Mouse (Mus musculus): Measurements from ENCODE around the gene P2ry14. TPM values are rescaled to one million over a fixed set of nuclear protein-coding genes. Genes with fewer than 3 reads are reported as not detected.
A peak's percentile ranks its signal among the peaks of the same experiment; 100 is the strongest.
"Not testable (repeated sequence)": the region's sequence is repeated elsewhere in the genome, so short reads cannot be mapped to it uniquely, and the experiment has no call there.

Gene P2ry14
- polyA plus RNA-seq, 1 experiment from 2014 or later, result 2.5 TPM

DNA sequence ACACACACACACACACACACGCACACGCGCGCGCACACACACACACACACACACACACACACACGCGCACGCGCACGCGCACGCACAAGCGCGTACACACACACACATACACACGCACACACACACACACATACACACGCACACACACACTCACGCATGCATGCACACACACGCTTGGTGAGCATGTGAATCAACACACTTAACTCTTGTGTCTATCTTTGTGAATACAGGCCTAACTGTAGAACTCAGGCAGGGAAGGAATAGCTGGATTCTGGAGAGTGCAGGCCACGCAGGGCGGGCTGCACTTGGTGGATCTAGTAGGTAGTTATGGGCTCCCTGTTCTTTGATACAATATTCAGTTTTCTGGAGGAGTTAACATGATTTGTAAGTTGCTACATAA, 24.7 kb downstream of the P2ry14 start:
- Histone ChIP-seq H3K4me1 (replicated peaks) (peaks cover 25% of the 10 kb centered on the region), H3K4me3 (no peak overlapping the region)
- ATAC-seq (replicated peaks; ENCODE audit: insufficient number of reproducible peaks, insufficient read depth, low FRiP score, low read depth), result no peak

DNA sequence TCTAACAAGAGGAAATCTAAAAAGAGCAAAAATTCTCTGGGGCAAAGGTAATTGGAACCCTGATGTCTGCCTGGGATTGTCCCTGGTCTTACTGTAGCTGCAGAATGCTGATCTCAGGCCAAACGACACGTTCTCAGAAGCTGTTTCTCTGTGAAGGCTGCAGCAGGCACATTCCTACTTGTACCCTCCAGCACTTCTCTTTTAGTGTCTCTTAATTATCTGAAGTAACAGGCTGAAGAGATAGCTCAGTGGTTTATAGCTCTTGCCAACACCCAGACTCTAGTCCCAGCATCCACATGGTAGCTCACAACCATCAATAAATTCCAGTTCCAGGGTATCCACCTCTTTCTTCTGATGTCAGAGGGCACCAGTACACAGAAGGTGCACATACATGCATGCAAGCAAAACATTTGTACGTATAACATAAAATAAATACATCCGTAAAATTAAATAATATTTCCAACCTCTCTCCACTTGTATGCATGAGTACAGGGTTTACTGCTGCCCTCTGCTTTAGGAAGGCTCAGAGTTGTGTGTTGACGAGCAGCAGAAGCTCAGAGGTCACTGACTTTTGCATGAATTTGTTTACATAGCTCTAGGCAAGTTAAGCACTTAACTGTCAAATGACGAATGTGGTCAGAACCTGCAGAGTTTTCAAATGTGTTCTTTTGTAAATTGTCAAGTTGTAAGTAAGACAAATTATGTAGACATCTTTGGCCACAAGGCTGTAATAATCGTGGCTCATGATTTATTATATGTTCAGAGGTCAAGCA, 27.4 kb downstream of the P2ry14 start:
- Histone ChIP-seq H3K4me1 (replicated peaks) (peaks cover 22% of the 10 kb centered on the region), H3K9me3 (replicated peaks) (no peaks in the 10 kb centered on the region), H3K27ac (no peak overlapping the region), H3K9ac (no peak overlapping the region), H3K4me2 (no peak overlapping the region), H3K4me3 (no peak overlapping the region), H3K36me3 (no peaks in the 10 kb centered on the region), H3K27me3 (no peaks in the 10 kb centered on the region)
- 58% methylated on average over 7 of the region's 7 CpGs for WGBS
- ATAC-seq (replicated peaks; ENCODE audit: insufficient number of reproducible peaks, insufficient read depth, low FRiP score, low read depth), result no peak; the same call in 1 of the 2 replicates

More for the DNA sequence above, 24.7 kb downstream of the P2ry14 start:
- Histone ChIP-seq H3K9me3 (replicated peaks) (no peaks in the 10 kb centered on the region), H3K4me2 (no peak overlapping the region), H3K27ac (no peak overlapping the region), H3K9ac (no peak overlapping the region), H3K27me3 (no peaks in the 10 kb centered on the region), H3K36me3 (no peaks in the 10 kb centered on the region)
- WGBS, result 83% methylated on average over 20 of the region's 20 CpGs

DNA sequence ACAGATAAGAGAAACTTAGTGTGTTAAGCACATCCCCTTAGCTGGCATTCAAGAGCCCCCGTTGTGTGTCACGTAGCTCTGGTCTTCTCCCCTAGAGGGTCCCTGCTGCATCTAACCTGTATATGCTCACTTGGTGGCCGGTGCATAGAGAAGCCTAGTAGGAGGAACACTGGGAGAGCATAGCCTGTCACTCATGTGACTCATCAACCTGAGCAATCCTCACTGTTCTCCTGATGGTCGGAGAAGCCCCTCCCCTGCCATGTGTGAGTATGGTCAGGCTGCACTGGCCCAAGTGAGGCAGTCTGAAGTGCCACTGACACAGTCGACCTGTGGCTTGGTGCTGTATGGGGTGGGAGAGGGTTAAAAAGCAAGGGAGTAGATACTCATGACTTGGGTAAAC, 28.4 kb downstream of the P2ry14 start:
- no peak overlapping the region for H3K27ac ChIP-seq
- H3K4me2 ChIP-seq, result no peak overlapping the region
- H3K4me3 ChIP-seq, result no peak overlapping the region
- no peak for ATAC-seq (replicated peaks; ENCODE audit: insufficient number of reproducible peaks, insufficient read depth, low FRiP score, low read depth)
- no peaks in the 10 kb centered on the region for H3K9me3 ChIP-seq (replicated peaks)
- H3K36me3 ChIP-seq, result no peaks in the 10 kb centered on the region
- 53% methylated on average over 5 of the region's 5 CpGs for WGBS
- H3K4me1 ChIP-seq (replicated peaks), result peaks cover 19% of the 10 kb centered on the region
- no peaks in the 10 kb centered on the region for H3K27me3 ChIP-seq
- no peak overlapping the region for H3K9ac ChIP-seq

DNA sequence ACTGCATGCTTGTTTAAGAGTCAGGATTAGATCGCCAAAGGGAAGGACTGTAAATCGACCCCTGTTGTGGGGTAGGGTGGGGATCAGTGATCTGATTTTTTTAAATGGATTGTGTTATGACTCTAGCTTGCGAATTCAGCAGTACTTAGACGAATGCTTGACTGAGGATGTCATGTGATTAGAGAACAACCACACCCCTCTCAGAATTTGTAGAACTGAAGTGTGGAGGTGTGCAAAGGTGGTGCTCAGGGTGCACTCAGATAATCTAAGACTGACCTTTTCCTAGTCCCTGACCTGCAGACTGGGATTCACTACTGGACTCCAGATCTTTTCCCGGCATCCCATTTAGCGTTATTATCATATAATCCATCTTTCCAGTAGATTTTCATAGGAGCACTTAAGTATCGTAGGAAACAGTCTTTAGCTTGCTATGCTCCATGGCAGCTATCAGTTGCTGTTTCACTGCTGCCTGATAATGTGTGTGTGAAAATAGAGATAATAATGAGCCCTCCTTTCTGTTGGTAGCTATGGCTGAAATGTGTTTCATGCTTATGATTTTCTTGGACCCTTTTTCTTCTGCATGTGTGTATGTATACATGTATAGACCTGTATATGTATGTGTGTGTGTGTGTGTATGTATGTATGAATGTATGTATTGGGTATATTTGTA, 31.5 kb downstream of the P2ry14 start:
- 58% methylated on average over 7 of the region's 7 CpGs for WGBS
- H3K27me3 ChIP-seq, result no peaks in the 10 kb centered on the region
- H3K9me3 ChIP-seq (replicated peaks), result no peaks in the 10 kb centered on the region
- no peak overlapping the region for H3K4me2 ChIP-seq
- no peak overlapping the region for H3K27ac ChIP-seq
- H3K36me3 ChIP-seq, result no peaks in the 10 kb centered on the region
- H3K4me3 ChIP-seq, result no peak overlapping the region
- peaks cover 19% of the 10 kb centered on the region for H3K4me1 ChIP-seq (replicated peaks)
- H3K9ac ChIP-seq, result no peak overlapping the region
- ATAC-seq (replicated peaks; ENCODE audit: insufficient number of reproducible peaks, insufficient read depth, low FRiP score, low read depth), result no peak

DNA sequence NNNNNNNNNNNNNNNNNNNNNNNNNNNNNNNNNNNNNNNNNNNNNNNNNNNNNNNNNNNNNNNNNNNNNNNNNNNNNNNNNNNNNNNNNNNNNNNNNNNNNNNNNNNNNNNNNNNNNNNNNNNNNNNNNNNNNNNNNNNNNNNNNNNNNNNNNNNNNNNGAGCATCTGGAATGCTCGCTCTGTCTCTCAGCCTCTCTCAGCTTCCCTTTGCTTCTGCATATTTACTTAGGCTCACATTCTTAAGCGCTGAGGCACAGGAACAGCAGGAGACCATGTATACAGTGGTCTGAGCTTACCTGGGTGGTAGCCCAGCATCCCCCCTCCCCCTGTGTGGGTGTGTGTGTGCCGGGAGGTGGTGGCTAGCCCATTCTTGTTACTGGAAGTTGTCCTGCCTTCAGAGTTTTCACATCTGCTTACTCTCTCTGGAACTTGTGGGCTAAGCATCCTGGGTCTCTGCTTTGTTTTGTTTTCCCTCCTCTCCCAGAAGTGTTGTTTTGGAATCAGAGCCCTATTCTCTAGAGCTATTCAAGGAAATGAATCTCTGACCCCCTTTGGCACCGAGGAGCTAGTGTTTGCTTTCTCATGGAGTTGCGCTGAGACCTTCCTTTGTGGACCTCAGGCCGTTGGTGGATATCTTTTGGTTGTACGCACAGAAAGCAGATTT, 32.2 kb downstream of the P2ry14 start:
- peak overlapping the region; percentile 40; the same call in 1 of the 2 replicates for H3K27ac ChIP-seq
- ATAC-seq (replicated peaks; ENCODE audit: insufficient number of reproducible peaks, insufficient read depth, low FRiP score, low read depth), result no peak
- H3K27me3 ChIP-seq, result no peaks in the 10 kb centered on the region
- H3K9ac ChIP-seq, result no peak overlapping the region
- H3K9me3 ChIP-seq (replicated peaks), result no peaks in the 10 kb centered on the region
- 41% methylated on average over 7 of the region's 7 CpGs for WGBS
- peaks cover 18% of the 10 kb centered on the region for H3K4me1 ChIP-seq (replicated peaks)
- no peak overlapping the region for H3K4me3 ChIP-seq
- H3K4me2 ChIP-seq, result no peak overlapping the region
- H3K36me3 ChIP-seq, result no peaks in the 10 kb centered on the region

DNA sequence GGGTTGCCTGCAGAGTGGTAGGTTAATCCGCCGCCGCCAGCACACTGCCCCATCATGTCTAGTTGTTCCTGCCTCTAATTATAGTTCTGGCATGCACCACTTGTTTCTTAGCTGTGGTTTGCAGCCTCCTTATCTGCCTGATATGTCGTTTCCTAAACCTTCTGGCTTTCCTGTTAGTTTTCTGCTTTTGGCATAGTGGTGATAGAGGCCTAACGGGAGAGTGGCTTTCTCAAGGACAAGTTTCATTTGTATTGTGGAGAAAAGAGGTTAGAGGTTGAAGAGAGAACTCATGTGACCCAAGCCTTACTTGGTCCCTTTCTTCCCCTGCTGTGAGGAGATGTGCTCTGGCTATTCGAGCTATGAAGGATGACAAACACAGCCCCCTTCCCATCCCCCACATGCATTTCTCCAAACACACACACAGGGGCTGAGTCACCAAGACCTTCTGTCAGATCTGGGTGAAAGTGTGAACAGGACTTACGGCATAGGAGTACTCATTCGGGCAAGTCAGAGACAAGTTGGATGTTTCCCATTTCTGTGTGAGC, 39.4 kb downstream of the P2ry14 start:
- no peaks in the 10 kb centered on the region for H3K36me3 ChIP-seq
- WGBS, result 11% methylated on average over 8 of the region's 8 CpGs
- peak overlapping the region; percentile 84 for H3K27ac ChIP-seq
- no peak overlapping the region for H3K9ac ChIP-seq
- H3K4me3 ChIP-seq, result no peak overlapping the region
- peak overlapping the region; percentile 21; the same call in 1 of the 2 replicates for H3K4me2 ChIP-seq
- no peaks in the 10 kb centered on the region for H3K27me3 ChIP-seq
- peak; percentile 81 for ATAC-seq (replicated peaks; ENCODE audit: insufficient number of reproducible peaks, insufficient read depth, low FRiP score, low read depth)
- no peaks in the 10 kb centered on the region for H3K9me3 ChIP-seq (replicated peaks)
- H3K4me1 ChIP-seq (replicated peaks), result peaks cover 14% of the 10 kb centered on the region

DNA sequence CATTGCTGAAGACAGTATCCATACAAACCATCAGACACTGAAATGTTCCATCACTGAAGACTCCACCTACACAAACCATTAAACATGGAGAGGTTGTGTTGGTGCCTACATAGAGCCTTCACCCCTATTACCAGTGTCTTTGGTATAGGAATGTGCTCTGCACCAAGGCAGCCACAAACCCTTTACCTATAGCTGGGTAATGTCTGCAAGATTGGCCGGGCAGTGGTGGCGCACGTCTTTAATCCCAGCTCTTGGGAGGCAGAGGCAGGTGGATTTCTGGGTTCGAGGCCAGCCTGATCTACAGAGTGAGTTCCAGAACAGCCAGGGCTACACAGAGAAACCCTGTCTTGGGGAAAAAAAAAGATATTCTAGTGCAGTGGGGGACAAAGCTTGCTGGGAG, 40.1 kb downstream of the P2ry14 start:
- H3K4me1 ChIP-seq (replicated peaks), result peaks cover 14% of the 10 kb centered on the region
- not testable (repeated sequence) for H3K36me3 ChIP-seq; H3K4me3 ChIP-seq; ATAC-seq (replicated peaks; ENCODE audit: insufficient number of reproducible peaks, insufficient read depth, low FRiP score, low read depth); H3K9me3 ChIP-seq (replicated peaks); H3K9ac ChIP-seq; H3K27me3 ChIP-seq; H3K4me2 ChIP-seq
- WGBS, result 91% methylated on average over 4 of the region's 4 CpGs
- peak overlapping the region; percentile 84 for H3K27ac ChIP-seq

DNA sequence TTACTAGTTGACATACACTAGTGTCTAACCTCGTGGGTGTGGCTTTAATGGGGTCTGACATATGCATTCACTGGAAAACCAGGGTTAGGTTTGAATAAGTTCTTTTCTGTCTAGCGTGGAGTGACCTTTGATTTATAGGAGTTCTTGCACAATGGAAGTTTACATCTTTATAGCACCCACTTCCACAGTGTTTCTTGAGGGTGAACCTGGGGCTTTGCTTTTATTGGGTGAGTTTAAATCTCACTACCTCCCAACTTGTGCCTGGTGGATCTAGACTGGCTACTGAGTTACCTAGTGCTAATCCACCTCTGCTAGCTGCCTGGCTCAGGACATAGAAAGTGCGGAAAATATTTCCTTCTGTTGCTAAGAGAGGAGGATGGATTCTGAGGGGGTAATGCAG, 41.5 kb downstream of the P2ry14 start:
- Histone ChIP-seq H3K4me2 (no peak overlapping the region), H3K27me3 (no peaks in the 10 kb centered on the region), H3K4me3 (no peak overlapping the region), H3K9ac (no peak overlapping the region), H3K36me3 (no peaks in the 10 kb centered on the region), H3K27ac (no peak overlapping the region), H3K4me1 (replicated peaks) (peaks cover 14% of the 10 kb centered on the region), H3K9me3 (replicated peaks) (no peaks in the 10 kb centered on the region)
- ATAC-seq (replicated peaks; ENCODE audit: insufficient number of reproducible peaks, insufficient read depth, low FRiP score, low read depth), result no peak
- WGBS, result 80% methylated on average over 3 of the region's 3 CpGs

DNA sequence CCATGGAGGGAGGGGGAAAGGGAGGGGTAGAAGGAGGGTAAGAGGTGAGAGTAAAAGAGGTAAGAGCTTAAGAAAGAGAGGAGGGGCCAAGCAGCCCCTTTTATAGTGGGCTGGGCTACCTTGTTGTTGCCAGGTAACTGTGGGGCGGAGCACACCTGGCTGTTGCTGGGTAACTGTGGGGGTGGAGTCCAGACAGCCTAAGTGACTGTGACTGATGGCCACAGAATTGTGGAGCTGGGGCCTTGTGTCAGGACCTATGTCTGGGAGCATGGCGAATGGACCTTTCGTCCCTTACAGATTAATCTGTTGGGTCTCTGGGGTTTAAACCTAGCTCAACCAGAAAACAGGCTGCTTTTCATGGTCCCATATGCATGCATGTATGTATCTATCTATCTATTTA, 43.6 kb downstream of the P2ry14 start:
- not testable (repeated sequence) for H3K9me3 ChIP-seq (replicated peaks); H3K4me2 ChIP-seq; H3K9ac ChIP-seq; H3K27ac ChIP-seq; H3K27me3 ChIP-seq; H3K4me3 ChIP-seq; H3K36me3 ChIP-seq; ATAC-seq (replicated peaks; ENCODE audit: insufficient number of reproducible peaks, insufficient read depth, low FRiP score, low read depth)
- H3K4me1 ChIP-seq (replicated peaks), result peaks cover 14% of the 10 kb centered on the region
- WGBS, result 95% methylated on average over 3 of the region's 3 CpGs

DNA sequence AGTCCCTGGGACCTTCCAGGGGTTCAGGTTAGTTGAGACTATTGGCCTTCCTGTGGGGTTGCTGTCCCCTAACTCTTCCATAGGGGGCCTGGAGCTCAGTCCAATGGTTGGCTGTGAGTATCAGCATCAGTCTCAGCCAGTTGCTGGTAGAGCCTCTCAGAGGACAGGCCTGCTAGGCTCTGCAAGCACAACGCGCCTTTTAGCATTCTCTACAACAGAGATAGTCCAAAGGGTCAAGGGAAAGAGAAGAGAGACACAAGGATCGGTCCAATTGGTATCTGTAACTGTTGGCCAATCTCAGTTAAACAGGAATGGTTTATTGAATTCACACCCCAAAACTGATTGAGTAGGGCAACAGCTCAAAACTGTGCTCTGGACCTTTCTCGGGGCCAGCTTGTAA, 46.0 kb downstream of the P2ry14 start:
- H3K27me3 ChIP-seq, result no peaks in the 10 kb centered on the region

DNA sequence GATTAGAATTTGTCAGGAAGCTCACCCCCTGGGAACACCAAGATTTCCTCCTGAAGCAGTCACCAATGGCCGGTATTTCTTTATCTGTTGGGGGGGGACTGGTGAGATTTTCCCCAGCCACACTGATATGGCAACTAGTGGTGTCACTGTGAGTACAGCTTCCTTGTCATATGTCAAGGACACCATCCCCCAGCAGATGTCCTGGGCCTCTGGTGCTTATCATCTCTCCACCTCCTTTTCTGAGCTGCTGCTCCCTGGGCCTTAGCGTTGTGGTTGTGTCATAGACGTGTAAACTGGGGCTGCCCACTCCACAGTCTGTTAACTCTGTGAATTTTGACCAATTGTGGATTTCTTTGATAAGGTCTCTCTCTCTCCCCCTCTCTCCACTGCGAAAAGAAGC, 49.0 kb downstream of the P2ry14 start:
- H3K9me3 ChIP-seq (replicated peaks), result no peaks in the 10 kb centered on the region
- no peak overlapping the region for H3K4me2 ChIP-seq
- H3K36me3 ChIP-seq, result no peaks in the 10 kb centered on the region
- H3K4me1 ChIP-seq (replicated peaks), result peaks cover 6% of the 10 kb centered on the region; the same call in 1 of the 2 replicates
- 0 out of 2 replicates have a peak overlapping the region, but pooled peaks have one; percentile 17 for H3K27ac ChIP-seq
- no peak overlapping the region for H3K4me3 ChIP-seq
- ATAC-seq (replicated peaks; ENCODE audit: insufficient number of reproducible peaks, insufficient read depth, low FRiP score, low read depth), result no peak
- no peak overlapping the region for H3K9ac ChIP-seq
- no peaks in the 10 kb centered on the region for H3K27me3 ChIP-seq
- 24% methylated on average over 4 of the region's 4 CpGs for WGBS

More for the DNA sequence above, 46.0 kb downstream of the P2ry14 start:
- 87% methylated on average over 4 of the region's 4 CpGs for WGBS
- Histone ChIP-seq H3K27ac (no peak overlapping the region), H3K36me3 (no peaks in the 10 kb centered on the region), H3K4me2 (no peak overlapping the region), H3K9ac (no peak overlapping the region), H3K4me3 (no peak overlapping the region), H3K9me3 (replicated peaks) (no peaks in the 10 kb centered on the region), H3K4me1 (replicated peaks) (peaks cover 6% of the 10 kb centered on the region; the same call in 1 of the 2 replicates)
- ATAC-seq (replicated peaks; ENCODE audit: insufficient number of reproducible peaks, insufficient read depth, low FRiP score, low read depth), result no peak
